Mouse (Mus musculus) kidney, adult 8-10 months (tissue): Measurements from ENCODE around the gene Tmem181a.
"Not testable (repeated sequence)": the region's sequence is repeated elsewhere in the genome, so short reads cannot be mapped to it uniquely, and the experiment has no call there.

Source experiments
- DNase-seq, 2 experiments: peaks; one replicate each; pipeline ENCODE4 v3.0.0; 2022

Gene Tmem181a

GRCm38 (mm10) chr17:6306503-6306902, 49.8 kb downstream of the Tmem181a start:
- not testable (repeated sequence) for DNase-seq

GRCm38 (mm10) chr17:6311716-6312115, 55.1 kb downstream of the Tmem181a start:
- not testable (repeated sequence) for DNase-seq

GRCm38 (mm10) chr17:6312755-6313154, 56.1 kb downstream of the Tmem181a start:
- DNase-seq: not testable (repeated sequence)

- not testable (repeated sequence) for DNase-seq
Observed at GRCm38 (mm10) chr17:6314493-6314892, 57.8 kb downstream of the Tmem181a start.

GRCm38 (mm10) chr17:6315706-6316105, 59.0 kb downstream of the Tmem181a start:
- not testable (repeated sequence) for DNase-seq

GRCm38 (mm10) chr17:6316379-6317126, 59.9 kb downstream of the Tmem181a start:
- DNase-seq: peak; percentile 32 to 39

GRCm38 (mm10) chr17:6317339-6317985, 60.8 kb downstream of the Tmem181a start, which contains the start of gene Dynlt1a:
TSS of gene Dynlt1a (minus strand) at chr17:6317500.
- DNase-seq: peak; percentile 97 to 99

GRCm38 (mm10) chr17:6321081-6321777, 64.6 kb downstream of the Tmem181a start:
- not testable (repeated sequence) for DNase-seq

GRCm38 (mm10) chr17:6321778-6322101, 65.1 kb downstream of the Tmem181a start:
- not testable (repeated sequence) for DNase-seq

GRCm38 (mm10) chr17:6325021-6325420, 68.4 kb downstream of the Tmem181a start:
- DNase-seq: peak in 1 of 2 experiments; percentile 31

GRCm38 (mm10) chr17:6325543-6325942, 68.9 kb downstream of the Tmem181a start:
- not testable (repeated sequence) for DNase-seq

GRCm38 (mm10) chr17:6327554-6327953, 70.9 kb downstream of the Tmem181a start:
- DNase-seq: not testable (repeated sequence)

- DNase-seq: not testable (repeated sequence)
Observed at GRCm38 (mm10) chr17:6328997-6329396, 72.3 kb downstream of the Tmem181a start.

- not testable (repeated sequence) for DNase-seq
Observed at GRCm38 (mm10) chr17:6342606-6343294, 86.1 kb downstream of the Tmem181a start.

GRCm38 (mm10) chr17:6355256-6355655, 98.6 kb downstream of the Tmem181a start:
- not testable (repeated sequence) for DNase-seq
